Comparison of ENCODE assay signal across 7 mouse cellular contexts in genomic region chrX:20828934-20829333, GRCm38 (mm10). TPM values are rescaled to one million over a fixed set of nuclear protein-coding genes. Genes with fewer than 3 reads are reported as not detected.
DNase-seq lines count a peak whose midpoint lies in the region; ATAC-seq and TF ChIP-seq lines count a peak whose summit lies in the region.

No protein-coding gene starts in this region.

- 21% methylated on average over 5 of the region's 5 CpGs for WGBS in embryonic facial prominence, embryonic 14.5 days
- 19% methylated on average over 5 of the region's 5 CpGs for WGBS in heart, postnatal 0 days
- WGBS in lung, embryonic 15.5 days: 21% methylated on average over 5 of the region's 5 CpGs
- 11% methylated on average over 5 of the region's 5 CpGs for WGBS in stomach, embryonic 15.5 days

- H3K4me2 ChIP-seq in embryonic facial prominence, embryonic 14.5 days (ENCODE audit: low read depth, low read length): no peak overlapping the region
- 0 out of 2 replicates have a peak overlapping the region, but pooled peaks have one; percentile 15 for H3K4me2 ChIP-seq in heart, postnatal 0 days (ENCODE audit: low read depth, low read length)
- H3K4me2 ChIP-seq in lung, embryonic 15.5 days: no peak overlapping the region
- H3K4me2 ChIP-seq in stomach, embryonic 15.5 days: no peak overlapping the region

- TF ChIP-seq CTCF in ES-Bruce4 (IDR thresholded peaks at IDR 0.05; ENCODE audit: low read depth, low read length): peak; percentile 14
- TF ChIP-seq CTCF in heart, postnatal 0 days (IDR thresholded peaks at IDR 0.05; ENCODE audit: low read depth): peak; percentile 39

- TF ChIP-seq EP300 in ES-Bruce4 (IDR thresholded peaks at IDR 0.05; ENCODE audit: insufficient read depth, low read depth, low read length): no peak
- no peak for TF ChIP-seq EP300 in heart, postnatal 0 days (IDR thresholded peaks at IDR 0.05; ENCODE audit: low read depth)

- H3K27me3 ChIP-seq in ES-Bruce4 (ENCODE audit: control insufficient read depth, insufficient read depth, low read length, poor library complexity, severe bottlenecking): no peaks in the 10 kb centered on the region
- no peaks in the 10 kb centered on the region for H3K27me3 ChIP-seq in embryonic facial prominence, embryonic 14.5 days (replicated peaks; ENCODE audit: control insufficient read depth, insufficient read depth, low read length)
- H3K27me3 ChIP-seq in heart, postnatal 0 days (ENCODE audit: control insufficient read depth, insufficient read depth, low read length): no peaks in the 10 kb centered on the region
- H3K27me3 ChIP-seq in lung, embryonic 15.5 days: no peaks in the 10 kb centered on the region
- no peaks in the 10 kb centered on the region for H3K27me3 ChIP-seq in stomach, embryonic 15.5 days (replicated peaks)

- no peaks in the 10 kb centered on the region for H3K9me3 ChIP-seq in ES-Bruce4 (replicated peaks; ENCODE audit: control insufficient read depth, insufficient read depth, low read length, poor library complexity, severe bottlenecking)
- no peaks in the 10 kb centered on the region for H3K9me3 ChIP-seq in embryonic facial prominence, embryonic 14.5 days (ENCODE audit: control insufficient read depth, low read length)
- no peaks in the 10 kb centered on the region for H3K9me3 ChIP-seq in heart, postnatal 0 days (replicated peaks; ENCODE audit: control insufficient read depth, low read length)
- no peaks in the 10 kb centered on the region for H3K9me3 ChIP-seq in lung, embryonic 15.5 days
- H3K9me3 ChIP-seq in stomach, embryonic 15.5 days: no peaks in the 10 kb centered on the region

- H3K27ac ChIP-seq in ES-Bruce4 (ENCODE audit: insufficient read depth, low read length): no peak overlapping the region
- no peak overlapping the region; the same call in 1 of the 2 replicates for H3K27ac ChIP-seq in embryonic facial prominence, embryonic 14.5 days (replicated peaks; ENCODE audit: low read depth, low read length)
- H3K27ac ChIP-seq in heart, postnatal 0 days (ENCODE audit: low read depth): no peak overlapping the region
- no peak overlapping the region for H3K27ac ChIP-seq in lung, embryonic 15.5 days
- no peak overlapping the region for H3K27ac ChIP-seq in stomach, embryonic 15.5 days

- H3K4me3 ChIP-seq in ES-Bruce4 (ENCODE audit: low read depth, low read length): no peak overlapping the region
- no peak overlapping the region for H3K4me3 ChIP-seq in embryonic facial prominence, embryonic 14.5 days (ENCODE audit: low read depth, low read length)
- H3K4me3 ChIP-seq in heart, postnatal 0 days (ENCODE audit: low read depth, low read length): no peak overlapping the region
- H3K4me3 ChIP-seq in lung, embryonic 15.5 days: no peak overlapping the region
- H3K4me3 ChIP-seq in stomach, embryonic 15.5 days (replicated peaks): no peak overlapping the region

- peak; percentile 97 for ATAC-seq in embryonic facial prominence, embryonic 14.5 days (ENCODE audit: low read depth)
- peak; percentile 93 for ATAC-seq in heart, postnatal 0 days (ENCODE audit: insufficient read depth, low read depth)
- peak; percentile 89 for ATAC-seq in lung, embryonic 15.5 days (ENCODE audit: borderline replicate concordance, extremely low read depth, low FRiP score, low TSS enrichment)
- peak; percentile 60; the same call in 1 of the 2 replicates for ATAC-seq in stomach, embryonic 15.5 days (ENCODE audit: insufficient read depth, low FRiP score, low read depth)

- H3K4me1 ChIP-seq in ES-Bruce4 (ENCODE audit: control insufficient read depth, insufficient read depth, low read length): no peaks in the 10 kb centered on the region
- H3K4me1 ChIP-seq in embryonic facial prominence, embryonic 14.5 days (ENCODE audit: control insufficient read depth, insufficient read depth, low read length): no peaks in the 10 kb centered on the region
- H3K4me1 ChIP-seq in heart, postnatal 0 days (ENCODE audit: control insufficient read depth, insufficient read depth): no peaks in the 10 kb centered on the region
- H3K4me1 ChIP-seq in lung, embryonic 15.5 days: no peaks in the 10 kb centered on the region
- no peaks in the 10 kb centered on the region for H3K4me1 ChIP-seq in stomach, embryonic 15.5 days

- no peak for TF ChIP-seq POLR2A in ES-Bruce4 (IDR thresholded peaks at IDR 0.05; ENCODE audit: insufficient read depth, low read length)

- no peaks in the 10 kb centered on the region for H3K36me3 ChIP-seq in ES-Bruce4 (ENCODE audit: control insufficient read depth, insufficient read depth, low read length, poor library complexity, severe bottlenecking)
- no peaks in the 10 kb centered on the region for H3K36me3 ChIP-seq in embryonic facial prominence, embryonic 14.5 days (ENCODE audit: control insufficient read depth, insufficient read depth, low read length)
- no peaks in the 10 kb centered on the region for H3K36me3 ChIP-seq in heart, postnatal 0 days (replicated peaks; ENCODE audit: control insufficient read depth, insufficient read depth, low read length)
- no peaks in the 10 kb centered on the region for H3K36me3 ChIP-seq in lung, embryonic 15.5 days
- no peaks in the 10 kb centered on the region for H3K36me3 ChIP-seq in stomach, embryonic 15.5 days

- DNase-seq in adrenal gland, adult 2 months: peak; percentile 59
- DNase-seq in embryonic facial prominence, embryonic 14.5 days (ENCODE audit: low spot score): peak; percentile 88
- peak; percentile 44 for DNase-seq in heart, postnatal 0 days (ENCODE audit: low spot score)
- DNase-seq in kidney, postnatal 36 days: peak; percentile 60 to 72

- H3K9ac ChIP-seq in ES-Bruce4 (ENCODE audit: low read depth, poor library complexity, severe bottlenecking): no peak overlapping the region
- H3K9ac ChIP-seq in embryonic facial prominence, embryonic 14.5 days (ENCODE audit: low read depth, low read length): no peak overlapping the region
- no peak overlapping the region for H3K9ac ChIP-seq in heart, postnatal 0 days (replicated peaks; ENCODE audit: low read depth, low read length)
- no peak overlapping the region for H3K9ac ChIP-seq in lung, embryonic 15.5 days
- no peak overlapping the region for H3K9ac ChIP-seq in stomach, embryonic 15.5 days

RNA-seq across cellular contexts. Expression of gene Araf, which starts 31.3 kb away (rescaled TPM):
- 62.7 and 68.0 TPM in 2 replicates for polyA plus RNA-seq in ES-Bruce4 (2011; ENCODE audit: insufficient read depth, insufficient read length, low read depth, missing spikeins)
- 100 to 1,000 TPM; 120 to 133 TPM for total RNA-seq in adrenal gland, adult 2 months (2021)
- polyA plus RNA-seq in adrenal gland, adult 2 months (2012; rRNA removed): 229 and 248 TPM in 2 replicates
- polyA plus RNA-seq in embryonic facial prominence, embryonic 14.5 days (2014; fragmentation: Nextera tagmentation; extraction: Ambion mirVana): 91.1 and 95.0 TPM in 2 replicates
- total RNA-seq in heart, postnatal 0 days (2014; rRNA removed; ENCODE audit: low replicate concordance): 147 and 163 TPM in 2 replicates
- polyA plus RNA-seq in heart, postnatal 0 days (2015; fragmentation: Nextera tagmentation; extraction: Ambion mirVana): 88.7 and 89.5 TPM in 2 replicates
- 97.6 and 102 TPM in 2 replicates for polyA plus RNA-seq in lung, embryonic 15.5 days (2015; fragmentation: Nextera tagmentation; extraction: Ambion mirVana)
- polyA plus RNA-seq in stomach, embryonic 15.5 days (2015; fragmentation: Nextera tagmentation; extraction: Ambion mirVana): 98.8 and 116 TPM in 2 replicates

RNA-seq across cellular contexts. Expression of gene Timp1, which starts 41.0 kb away (rescaled TPM):
- 34.6 and 40.8 TPM in 2 replicates for polyA plus RNA-seq in ES-Bruce4 (2011; ENCODE audit: insufficient read depth, insufficient read length, low read depth, missing spikeins)
- total RNA-seq in adrenal gland, adult 2 months (2021): 10 to 100 TPM; 20.7 to 45.5 TPM
- 34.9 and 39.0 TPM in 2 replicates for polyA plus RNA-seq in adrenal gland, adult 2 months (2012; rRNA removed)
- polyA plus RNA-seq in embryonic facial prominence, embryonic 14.5 days (2014; fragmentation: Nextera tagmentation; extraction: Ambion mirVana): 60.4 and 62.8 TPM in 2 replicates
- 25.3 and 36.8 TPM in 2 replicates for total RNA-seq in heart, postnatal 0 days (2014; rRNA removed; ENCODE audit: low replicate concordance)
- polyA plus RNA-seq in heart, postnatal 0 days (2015; fragmentation: Nextera tagmentation; extraction: Ambion mirVana): 29.9 and 30.8 TPM in 2 replicates
- polyA plus RNA-seq in lung, embryonic 15.5 days (2015; fragmentation: Nextera tagmentation; extraction: Ambion mirVana): 26.4 and 27.0 TPM in 2 replicates
- 18.3 and 19.3 TPM in 2 replicates for polyA plus RNA-seq in stomach, embryonic 15.5 days (2015; fragmentation: Nextera tagmentation; extraction: Ambion mirVana)
